Mouse (Mus musculus): ENCODE data around the gene Gnpat. TPM values are rescaled to one million over a fixed set of nuclear protein-coding genes. Genes with fewer than 3 reads are reported as not detected.

Gnpat gene
- 102 TPM for polyA plus RNA-seq (2021)

DNA sequence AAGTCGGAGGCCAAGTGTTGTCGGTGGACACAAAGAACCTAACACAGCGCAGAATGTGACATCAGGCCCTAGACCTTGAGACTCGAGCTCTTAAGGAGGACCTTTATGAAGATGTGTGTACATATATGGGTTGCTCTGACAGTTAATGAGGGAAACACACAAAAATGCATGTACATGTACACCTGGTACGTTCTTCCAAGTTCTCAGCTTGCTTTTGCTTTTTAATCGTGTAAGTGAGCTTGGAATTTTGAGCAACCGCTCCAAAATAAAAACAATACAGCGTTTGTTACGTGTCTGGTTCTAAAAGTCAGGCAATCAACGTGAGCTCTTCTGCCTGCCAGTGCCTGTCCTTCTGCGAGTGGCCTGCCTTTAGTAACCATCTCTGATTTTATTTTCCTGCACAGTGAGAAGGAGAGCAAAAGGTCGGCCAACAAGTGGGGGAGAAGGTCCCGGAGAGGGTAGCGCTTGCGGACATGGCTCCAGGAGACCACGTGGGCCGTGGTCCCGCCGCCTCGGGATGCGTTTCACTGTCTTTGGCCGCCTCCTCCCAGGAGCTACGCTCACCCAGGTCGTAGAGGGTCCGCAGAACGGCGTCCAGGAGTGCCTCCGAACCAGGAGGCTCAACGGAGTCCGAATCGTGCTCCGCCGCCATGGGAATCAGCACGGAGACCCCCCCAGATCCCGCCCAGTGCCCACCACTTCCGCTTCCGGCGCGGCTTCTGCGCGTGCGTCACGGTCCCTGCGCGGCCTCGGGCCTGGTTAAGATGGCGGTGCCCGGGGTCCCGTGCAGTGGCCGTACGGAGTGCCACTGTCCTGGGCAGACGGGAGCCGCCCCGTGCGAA is at the start of gene Gnpat, which contains the start of gene 2810004N23Rik:
Gene Gnpat (plus strand): TSS at position 713 of the 842 bp plus-strand sequence.
Gene 2810004N23Rik (minus strand): TSS at position 800 of the 842 bp plus-strand sequence.
- in situ Hi-C loops (cut with MboI; ENCODE audit: low pct_unique_long_range_greater_than_20kb): no loop called here
- ATAC-seq (peak; percentile 77), DNase-seq (ENCODE audit: low read depth, low spot score) (peak; percentile 35)
- H3K27me3 ChIP-seq: no peaks in the 10 kb centered on the region
- no peak for TF ChIP-seq CTCF (IDR thresholded peaks at IDR 0.05)
- CTCF ChIA-PET: interaction anchor here (0.8 to 1.7 kb wide), 4 partner anchors 20 to 172 kb away, joined by 3 to 6 read pairs (median 3); no protein-coding TSS in a partner anchor
- POLR2A ChIA-PET: interaction anchor here (0.5 to 1.5 kb wide), 3 partner anchors 18 to 26 kb away, joined by 3 to 6 read pairs (median 3); no protein-coding TSS in a partner anchor

GRCm38 (mm10) chr8:124813326-124813725 is 49.5 kb upstream of the Gnpat start:
- ChIA-PET CTCF (interaction anchor here (1.3 kb wide), 1 partner anchor 32 kb away, joined by 3 read pairs; no protein-coding TSS in a partner anchor), POLR2A (no interaction called here)
- ATAC-seq (no peak), DNase-seq (ENCODE audit: low read depth, low spot score) (no peak)
- TF ChIP-seq CTCF (IDR thresholded peaks at IDR 0.05): no peak
- in situ Hi-C loops (cut with MboI; ENCODE audit: low pct_unique_long_range_greater_than_20kb): no loop called here
- H3K27me3 ChIP-seq: peaks cover 9% of the 10 kb centered on the region

DNA sequence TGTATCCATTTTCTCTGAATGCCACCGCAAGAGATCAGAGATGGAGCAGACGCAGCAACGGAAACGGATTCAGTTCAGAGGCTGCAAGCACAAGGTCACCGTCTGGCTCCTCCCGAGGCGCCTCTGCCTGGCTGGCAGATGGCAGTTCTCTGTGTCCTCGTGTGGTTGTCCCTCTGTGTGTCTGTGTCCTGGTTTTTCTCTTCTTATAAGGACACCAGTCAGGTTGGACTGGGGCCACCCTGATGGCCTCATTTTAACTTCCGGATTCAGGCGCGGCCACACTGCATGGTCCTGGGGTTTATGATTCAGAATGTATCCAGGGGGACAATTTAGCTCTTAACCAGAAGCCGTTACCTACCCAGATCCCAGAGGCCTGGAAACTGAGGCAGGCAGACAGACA is 47.0 kb upstream of the Gnpat start:
- ChIA-PET CTCF (no interaction called here), POLR2A (no interaction called here)
- in situ Hi-C loops (cut with MboI; ENCODE audit: low pct_unique_long_range_greater_than_20kb): no loop called here
- DNase-seq (ENCODE audit: low read depth, low spot score) (no peak), ATAC-seq (no peak)
- no peaks in the 10 kb centered on the region for H3K27me3 ChIP-seq
- TF ChIP-seq CTCF (IDR thresholded peaks at IDR 0.05): no peak

DNA sequence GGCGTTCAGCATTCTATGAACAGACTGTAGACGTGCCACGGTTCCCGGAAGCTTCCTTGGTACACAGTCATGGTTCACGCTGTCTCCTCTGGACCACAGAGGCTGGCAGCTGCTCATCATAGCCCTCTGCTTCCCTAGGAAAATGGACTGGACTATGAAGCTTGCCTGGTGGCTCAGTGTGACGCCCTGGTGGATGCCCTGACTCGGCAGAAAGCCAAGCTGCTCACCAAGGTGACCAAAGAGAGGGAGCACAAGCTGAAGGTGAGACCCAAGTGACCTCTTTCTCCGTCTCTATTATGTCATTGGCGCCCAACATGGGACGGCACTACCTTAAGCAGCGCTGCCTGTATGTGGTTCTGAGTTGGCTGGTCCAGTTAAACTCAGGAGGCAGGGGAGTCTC is 46.0 kb upstream of the Gnpat start:
- TF ChIP-seq CTCF (IDR thresholded peaks at IDR 0.05): no peak
- POLR2A ChIA-PET: no interaction called here
- DNase-seq (ENCODE audit: low read depth, low spot score) (no peak), ATAC-seq (no peak)
- CTCF ChIA-PET: no interaction called here
- H3K27me3 ChIP-seq: no peaks in the 10 kb centered on the region
- in situ Hi-C loops (cut with MboI; ENCODE audit: low pct_unique_long_range_greater_than_20kb): no loop called here

GRCm38 (mm10) chr8:124817361-124817760 is 45.5 kb upstream of the Gnpat start:
- POLR2A ChIA-PET: no interaction called here

GRCm38 (mm10) chr8:124819612-124820115 is 43.2 kb upstream of the Gnpat start:
- no peaks in the 10 kb centered on the region for H3K27me3 ChIP-seq
- no peak for ATAC-seq
- POLR2A ChIA-PET: no interaction called here
- no peak for TF ChIP-seq CTCF (IDR thresholded peaks at IDR 0.05)
- in situ Hi-C loops (cut with MboI; ENCODE audit: low pct_unique_long_range_greater_than_20kb): no loop called here
- no peak for DNase-seq (ENCODE audit: low read depth, low spot score)
- CTCF ChIA-PET: interaction anchor here (1.4 to 2.5 kb wide), 2 partner anchors 8 to 10 kb away, joined by 3 to 7 read pairs; no protein-coding TSS in a partner anchor

More at GRCm38 (mm10) chr8:124817361-124817760, 45.5 kb upstream of the Gnpat start:
- no peak for TF ChIP-seq CTCF (IDR thresholded peaks at IDR 0.05)
- CTCF ChIA-PET: no interaction called here
- in situ Hi-C loops (cut with MboI; ENCODE audit: low pct_unique_long_range_greater_than_20kb): no loop called here
- no peaks in the 10 kb centered on the region for H3K27me3 ChIP-seq
- no peak for DNase-seq (ENCODE audit: low read depth, low spot score)
- no peak for ATAC-seq

DNA sequence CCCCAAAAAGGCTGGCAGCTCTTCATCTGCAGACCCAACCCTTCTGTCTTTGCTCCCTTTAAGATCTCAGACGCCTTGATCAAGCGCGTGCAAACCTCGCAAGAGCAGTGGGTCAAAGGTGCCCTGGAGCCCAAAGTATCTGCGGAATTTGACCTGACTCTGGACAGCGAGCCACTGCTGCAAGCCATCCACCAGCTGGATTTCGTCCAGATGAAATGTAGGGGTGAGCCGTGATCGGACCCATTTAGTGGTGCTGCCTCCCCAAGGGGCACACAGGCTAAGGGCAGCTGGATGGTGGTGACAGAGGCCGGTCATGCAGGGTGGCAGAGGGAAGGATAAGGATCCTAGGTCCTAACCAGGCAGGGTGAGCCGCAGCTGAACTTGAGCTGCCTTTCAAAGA is 42.7 kb upstream of the Gnpat start:
- no peaks in the 10 kb centered on the region for H3K27me3 ChIP-seq
- in situ Hi-C loops (cut with MboI; ENCODE audit: low pct_unique_long_range_greater_than_20kb): no loop called here
- ATAC-seq (no peak), DNase-seq (ENCODE audit: low read depth, low spot score) (no peak)
- TF ChIP-seq CTCF (IDR thresholded peaks at IDR 0.05): no peak
- CTCF ChIA-PET: interaction anchor here (1.1 to 2.5 kb wide), 3 partner anchors 8 to 17 kb away, joined by 3 to 7 read pairs (median 3); no protein-coding TSS in a partner anchor
- POLR2A ChIA-PET: no interaction called here

DNA sequence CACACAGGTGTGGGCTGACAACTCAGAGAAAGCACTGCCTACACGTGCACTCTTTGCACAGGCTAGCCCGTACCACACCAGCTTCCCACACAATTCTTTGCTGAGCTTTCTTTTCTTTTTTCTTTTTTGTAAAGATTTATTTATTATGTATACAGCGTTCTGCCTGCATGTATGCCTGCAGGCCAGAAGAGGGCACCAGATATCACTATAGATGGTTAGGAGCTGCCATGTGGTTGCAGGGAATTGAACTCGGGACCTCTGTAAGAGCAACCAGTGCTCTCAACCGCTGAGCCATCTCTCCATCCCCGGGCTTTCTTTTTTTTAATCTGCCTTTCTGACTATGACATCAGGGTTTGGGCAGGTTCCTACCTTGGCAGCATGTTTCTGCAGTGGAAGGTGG is 39.3 kb upstream of the Gnpat start:
- ATAC-seq (no peak), DNase-seq (ENCODE audit: low read depth, low spot score) (no peak)
- POLR2A ChIA-PET: no interaction called here
- CTCF ChIA-PET: interaction anchor here (2.5 kb wide), 1 partner anchor 13 kb away, joined by 5 read pairs; no protein-coding TSS in a partner anchor
- in situ Hi-C loops (cut with MboI; ENCODE audit: low pct_unique_long_range_greater_than_20kb): no loop called here
- no peaks in the 10 kb centered on the region for H3K27me3 ChIP-seq
- TF ChIP-seq CTCF (IDR thresholded peaks at IDR 0.05): no peak

- peak; percentile 91 for DNase-seq (ENCODE audit: low read depth, low spot score)
- POLR2A ChIA-PET: interaction anchor here (0.8 to 1.9 kb wide), 3 partner anchors 37 to 1908 kb away, joined by 3 to 5 read pairs (median 4); no protein-coding TSS in a partner anchor
- CTCF ChIA-PET: interaction anchor here (0.9 to 2.9 kb wide), 7 partner anchors 8 to 86 kb away, joined by 3 to 13 read pairs (median 4); no protein-coding TSS in a partner anchor
- TF ChIP-seq CTCF (IDR thresholded peaks at IDR 0.05): no peak
- in situ Hi-C loops (cut with MboI; ENCODE audit: low pct_unique_long_range_greater_than_20kb): loop anchor here (5.0 kb wide), 2 partner anchors 89 to 209 kb away; no protein-coding TSS in a partner anchor
- ATAC-seq: peak; percentile 80
- H3K27me3 ChIP-seq: no peaks in the 10 kb centered on the region
Measured at GRCm38 (mm10) chr8:124826658-124827057, 36.2 kb upstream of the Gnpat start.

DNA sequence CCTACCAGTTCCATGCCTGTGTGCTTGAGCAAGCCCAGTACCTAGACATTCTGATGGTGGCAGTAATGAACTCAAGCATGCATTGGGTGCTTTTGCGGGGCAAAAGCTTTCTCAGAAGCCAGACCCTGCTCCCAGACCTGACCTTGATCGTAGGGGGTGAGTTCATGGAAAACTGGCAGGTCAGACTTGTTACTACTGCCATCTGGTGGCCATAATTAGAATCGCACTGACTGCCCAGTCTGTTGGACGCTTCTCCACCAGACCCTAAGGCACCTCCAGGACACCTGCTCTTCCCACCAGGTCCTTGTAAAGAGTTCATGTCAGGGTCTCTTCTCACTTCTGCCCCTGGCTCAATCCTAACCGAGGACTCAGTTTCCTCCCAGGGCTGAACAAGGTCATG is 35.4 kb upstream of the Gnpat start:
- CTCF ChIA-PET: interaction anchor here (0.8 to 2.9 kb wide), 8 partner anchors 8 to 87 kb away, joined by 3 to 13 read pairs (median 4); no protein-coding TSS in a partner anchor
- DNase-seq (ENCODE audit: low read depth, low spot score): peak; percentile 50
- in situ Hi-C loops (cut with MboI; ENCODE audit: low pct_unique_long_range_greater_than_20kb): loop anchor here (5.0 kb wide), 2 partner anchors 90 to 210 kb away; no protein-coding TSS in a partner anchor
- peak; percentile 28 for ATAC-seq
- TF ChIP-seq CTCF (IDR thresholded peaks at IDR 0.05): no peak
- no peaks in the 10 kb centered on the region for H3K27me3 ChIP-seq
- POLR2A ChIA-PET: interaction anchor here (0.6 to 1.9 kb wide), 3 partner anchors 86 to 1908 kb away, joined by 3 to 5 read pairs (median 3); no protein-coding TSS in a partner anchor

Measured in Patski (cell line).